Mouse (Mus musculus) gastrocnemius, postnatal 25 days (tissue): ENCODE measurements around the gene Crk. TPM values are rescaled to one million over a fixed set of nuclear protein-coding genes. Genes with fewer than 3 reads are reported as not detected.

Experiments
- DNase-seq: peaks from one replicate; pipeline ENCODE4 v3.0.0; 2022
- total RNA-seq, 2 experiments: library from RNA; stranded (reverse); gene quantifications; 1 replicate in 1 of 2; 2 replicates in 1 of 2; pipeline ENCODE4 v1.2.3; 2021

Crk gene
- total RNA-seq, 2 experiments from 2014 or later: 39.7 to 44.7 TPM

DNA sequence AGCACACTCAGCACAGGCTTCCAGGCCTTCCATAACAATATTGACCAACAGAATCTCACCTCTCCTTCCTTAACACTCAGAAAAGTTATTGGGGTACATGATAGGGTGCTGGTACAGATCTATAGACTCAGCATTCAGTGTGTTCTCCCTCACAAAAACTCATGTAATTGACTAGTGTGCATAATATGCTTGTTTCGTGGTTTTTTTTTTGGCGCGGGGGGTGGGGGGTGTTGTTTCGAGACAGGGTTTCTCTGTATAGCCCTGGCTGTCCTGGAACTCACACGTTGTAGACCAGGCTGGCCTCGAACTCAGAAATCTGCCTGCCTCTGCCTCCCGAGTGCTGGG is 59.4 kb downstream of the Crk start:
- no peak for DNase-seq

DNA sequence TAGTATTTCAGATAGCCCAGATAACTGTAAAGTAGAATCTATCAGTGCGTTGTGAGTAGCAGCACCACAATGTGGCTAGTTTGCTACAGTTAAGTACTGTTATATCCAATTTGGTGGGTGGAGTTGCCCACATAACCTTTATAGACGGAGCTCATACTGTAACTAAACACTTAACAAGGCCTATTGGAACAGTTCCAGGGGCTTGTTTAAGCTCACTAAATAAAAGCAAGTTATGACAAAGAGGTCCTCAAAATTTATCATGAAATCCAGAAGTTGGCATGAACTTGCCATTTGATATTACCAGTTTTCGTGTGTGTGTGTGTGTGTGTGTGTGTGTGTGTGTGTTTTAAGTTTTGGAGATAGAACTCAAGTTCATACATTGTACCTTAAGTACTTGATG is 61.1 kb downstream of the Crk start:
- DNase-seq: no peak

DNA sequence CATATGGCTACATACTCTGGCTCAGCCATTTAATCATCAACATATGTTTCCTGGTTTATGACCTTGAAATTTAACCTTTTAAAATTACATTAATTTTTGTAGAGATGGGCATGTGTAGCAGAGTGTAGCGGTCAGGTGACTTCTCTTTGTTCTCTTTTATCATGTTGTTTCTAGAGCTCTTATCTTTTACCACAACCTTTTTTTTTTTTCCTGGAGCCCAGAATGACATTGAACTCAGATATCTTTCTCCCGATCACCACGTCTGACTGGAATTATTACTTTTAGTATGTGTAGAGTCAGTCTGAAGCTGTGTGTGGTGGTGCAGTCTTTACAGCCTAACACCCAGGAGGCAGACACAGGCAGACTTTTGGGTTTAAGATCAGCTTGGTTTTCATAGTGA is 62.6 kb downstream of the Crk start:
- DNase-seq: no peak

DNA sequence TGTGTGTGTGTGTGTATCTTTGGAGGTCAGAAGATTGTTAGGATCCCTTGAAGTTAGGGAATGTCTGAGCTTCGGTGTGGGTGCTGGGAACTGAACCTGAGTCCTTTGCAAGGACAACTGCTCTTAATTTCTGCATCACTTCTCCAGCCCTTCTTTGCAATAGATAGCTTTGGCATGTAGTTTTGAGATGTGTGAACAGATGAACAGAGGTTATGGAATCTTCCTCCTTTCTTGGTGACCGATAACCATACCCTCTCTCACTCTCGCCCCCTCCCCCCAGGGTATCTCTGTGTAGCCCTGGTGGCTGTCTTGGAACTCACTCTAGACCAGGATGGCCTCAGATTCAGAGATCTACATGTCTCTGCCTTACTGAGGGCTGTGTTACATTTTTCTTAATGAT is 65.7 kb downstream of the Crk start:
- no peak for DNase-seq

DNA sequence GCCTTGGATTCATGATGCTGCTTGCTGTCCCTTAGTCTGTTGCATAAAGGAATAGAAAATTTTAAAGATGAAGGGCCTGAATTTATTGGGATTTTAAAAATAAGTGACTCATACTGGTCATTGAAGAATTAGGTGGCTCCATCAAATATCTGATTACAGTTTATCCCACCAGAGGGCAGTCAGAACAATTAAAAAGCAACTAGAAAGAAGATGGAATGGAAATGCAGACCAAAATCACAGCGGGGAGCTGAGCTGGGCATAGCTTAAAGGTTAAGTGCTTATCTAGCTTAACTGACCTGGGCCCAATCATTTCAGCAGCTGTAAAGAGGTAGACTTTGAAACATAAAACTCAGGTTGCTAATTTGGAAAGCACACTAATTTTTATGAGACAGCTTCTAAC is 71.5 kb downstream of the Crk start:
- no peak for DNase-seq

DNA sequence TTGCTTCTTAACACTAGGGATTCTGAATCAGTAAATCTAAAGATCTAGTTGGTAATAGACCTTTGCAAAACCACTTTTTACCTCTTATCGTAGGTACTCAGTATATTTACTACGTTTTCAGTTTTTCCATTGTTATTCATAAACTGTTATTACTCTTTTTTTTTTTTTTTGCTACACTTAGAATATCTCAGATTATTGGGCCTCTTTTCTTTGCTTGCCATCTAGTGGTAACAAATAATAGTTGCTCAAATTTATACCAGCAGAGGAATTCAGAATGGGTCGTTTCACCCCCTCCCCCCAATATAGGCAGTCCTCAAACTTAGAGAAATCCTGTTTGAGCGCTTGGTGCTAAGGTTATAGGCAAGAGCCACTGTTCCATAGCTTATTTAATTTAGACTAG is 72.0 kb downstream of the Crk start:
- DNase-seq: no peak

Other genes starting within 250 kb of the Crk start
- not detected for gene Serpinf2, start 239.7 kb upstream of the Crk start, total RNA-seq
- 1 to 10 TPM; 4.7 to 5.7 TPM for gene Wdr81, start 224.5 kb upstream of the Crk start, total RNA-seq
- 1 to 10 TPM; 3.9 to 6.9 TPM for gene Tlcd2, start 217.5 kb upstream of the Crk start, total RNA-seq
- 10 to 100 TPM; 56.9 to 59.4 TPM for gene Prpf8, start 192.4 kb upstream of the Crk start, total RNA-seq
- gene Rilp, start 169.2 kb upstream of the Crk start, total RNA-seq: 10 to 100 TPM; 39.2 to 42.8 TPM
- gene Scarf1, start 165.7 kb upstream of the Crk start, total RNA-seq: 1 to 10 TPM; 3.2 to 4.7 TPM
- gene Slc43a2, start 147.6 kb upstream of the Crk start, total RNA-seq: 10 to 100 TPM; 23.5 to 26.8 TPM
- gene Pitpna, start 91.2 kb upstream of the Crk start, total RNA-seq: 100 to 1,000 TPM; 123 to 168 TPM
- gene Inpp5k, start 48.3 kb upstream of the Crk start, total RNA-seq: 10 to 100 TPM; 19.0 to 19.8 TPM
- 10 to 100 TPM; 43.0 to 44.3 TPM for gene Myo1c, start 28.8 kb upstream of the Crk start, total RNA-seq
- 100 to 1,000 TPM; 482 to 493 TPM for gene Ywhae, start 53.6 kb downstream of the Crk start, total RNA-seq
- under 1 TPM; 0.38 to 0.78 TPM for gene Doc2b, start 116.8 kb downstream of the Crk start, total RNA-seq